Mouse (Mus musculus) hindbrain, postnatal 0 days (tissue): ENCODE data around the gene Prr23a2. TPM values are rescaled to one million over a fixed set of nuclear protein-coding genes. Genes with fewer than 3 reads are reported as not detected.

Experiments used
- ATAC-seq: fragments of 200-750 bp; cut with Nextera tagmentation; 2 replicates; pipeline ENCODE4 v1.8.0; 2017; ENCODE audit warnings: mild to moderate bottlenecking, moderate TSS enrichment, moderate library complexity
- DNase-seq: peaks from one replicate; pipeline ENCODE4 v3.0.0-alpha.2; 2015; ENCODE audit warnings: low spot score
- H3K27ac ChIP-seq: fragments of 300-500 bp; sonication (generic); 2 replicates; pipeline ENCODE4 v1.5.1; 2014; ENCODE audit warnings: mild to moderate bottlenecking
- H3K27me3 ChIP-seq: fragments of 300-500 bp; sonication (generic); 2 replicates; pipeline ENCODE4 v1.6.1; 2014; ENCODE audit warnings: low read length, mixed read lengths; ENCODE audit not compliant: insufficient read depth
- H3K36me3 ChIP-seq: fragments of 300-500 bp; sonication (generic); 2 replicates; pipeline ENCODE4 v1.6.1; 2014; ENCODE audit warnings: low read length, mixed read lengths; ENCODE audit not compliant: insufficient read depth
- H3K4me1 ChIP-seq: fragments of 300-500 bp; sonication (generic); 2 replicates; pipeline ENCODE4 v1.6.1; 2014; ENCODE audit warnings: antibody characterized with exemption, low read length, mixed read lengths; ENCODE audit not compliant: insufficient read depth
- H3K4me2 ChIP-seq: fragments of 300-500 bp; sonication (generic); 2 replicates; pipeline ENCODE4 v1.6.1; 2014; ENCODE audit warnings: low read depth, mild to moderate bottlenecking, low read length, moderate library complexity, mixed read lengths
- H3K4me3 ChIP-seq: fragments of 300-500 bp; sonication (generic); 2 replicates; pipeline ENCODE4 v1.5.1; 2014; ENCODE audit warnings: low read length
- H3K9ac ChIP-seq: fragments of 300-500 bp; sonication (generic); replicated peaks from 2 replicates; pipeline ENCODE4 v1.6.1; 2014; ENCODE audit warnings: mild to moderate bottlenecking, low read length, moderate library complexity, mixed read lengths
- H3K9me3 ChIP-seq: fragments of 300-500 bp; sonication (generic); 2 replicates; pipeline ENCODE4 v1.6.1; 2016; ENCODE audit warnings: low read length, mixed read lengths
- CTCF ChIP-seq: IDR thresholded peaks from 2 replicates; pipeline ENCODE4 v1.5.1; 2016; ENCODE audit warnings: antibody characterized with exemption, control low read depth, low read depth
- WGBS: fragments of 180-500 bp; shearing (Covaris S2); extraction: QIAGEN DNeasy Blood & Tissue Kit; methylation state at CpG from one replicate; pipeline ENCODE4 v1.1.7; 2014; 5-methylcytosine and 5-hydroxymethylcytosine counted together
- polyA plus RNA-seq: library from polyadenylated mRNA; unstranded; fragments of >200 nt; fragmentation: Nextera tagmentation; extraction: Ambion mirVana; gene quantifications from 2 replicates; pipeline ENCODE4 v1.2.1, GENCODE M21; 2015
- total RNA-seq: library from RNA; depleted of rRNA; stranded (reverse); fragments of >200 nt; gene quantifications from 2 replicates; pipeline ENCODE4 v1.2.3, GENCODE M21; 2014

The Prr23a2 gene
- total and polyA plus RNA-seq, 2 experiments from 2014 or later: not detected

DNA sequence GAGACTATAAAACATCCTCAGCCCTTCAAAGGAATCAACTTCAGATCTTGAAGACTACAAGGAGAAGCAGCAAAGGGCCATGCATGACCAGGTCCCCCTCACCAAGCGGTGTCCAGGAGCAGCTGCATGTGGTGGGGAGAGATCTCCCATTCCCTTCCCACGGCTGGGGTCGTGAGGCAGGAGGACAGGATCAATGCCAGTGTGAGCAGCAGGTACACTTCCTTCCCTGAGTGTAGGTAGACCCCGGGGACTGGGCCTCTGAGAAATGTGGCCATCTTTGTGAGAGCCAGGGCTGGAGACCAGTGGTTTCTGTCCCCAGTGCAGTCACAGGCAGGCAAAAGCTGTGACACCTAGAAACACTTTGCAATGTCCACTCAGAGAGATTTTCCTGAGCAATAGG, 35.8 kb upstream of the Prr23a2 start:
- 92% methylated on average over 4 of the region's 4 CpGs for WGBS
- Histone ChIP-seq H3K9me3 (peaks cover 5% of the 10 kb centered on the region; the same call in 1 of the 2 replicates), H3K4me1 (no peaks in the 10 kb centered on the region), H3K36me3 (no peaks in the 10 kb centered on the region), H3K27me3 (no peaks in the 10 kb centered on the region), H3K27ac (no peak overlapping the region), H3K4me3 (no peak overlapping the region), H3K4me2 (no peak overlapping the region), H3K9ac (no peak overlapping the region)
- TF ChIP-seq CTCF: no peak
- ATAC-seq: no peak
- no peak for DNase-seq

DNA sequence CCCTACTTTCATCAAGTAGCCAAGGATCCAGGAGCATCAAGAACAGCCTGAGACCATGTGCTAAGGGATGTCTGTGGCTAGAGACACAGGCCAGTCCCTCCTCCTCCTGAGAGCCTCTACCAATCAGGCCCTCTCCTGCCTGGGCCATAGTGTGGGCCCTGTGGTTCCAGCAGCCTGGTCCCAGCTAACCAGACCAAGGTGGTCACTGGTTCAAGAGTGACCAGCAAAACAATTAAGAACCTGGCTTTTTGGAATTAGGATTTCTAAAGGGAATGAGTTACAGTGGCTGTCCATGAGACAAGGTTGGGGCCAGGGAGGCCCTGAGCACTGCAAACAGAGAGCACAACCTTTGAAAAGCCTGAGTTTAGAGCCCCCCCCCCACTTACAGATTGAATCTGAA, 35.2 kb upstream of the Prr23a2 start:
- Histone ChIP-seq H3K4me2 (no peak overlapping the region), H3K4me1 (no peaks in the 10 kb centered on the region), H3K27me3 (no peaks in the 10 kb centered on the region), H3K9ac (no peak overlapping the region), H3K36me3 (no peaks in the 10 kb centered on the region), H3K4me3 (no peak overlapping the region), H3K9me3 (peaks cover 5% of the 10 kb centered on the region; the same call in 1 of the 2 replicates), H3K27ac (no peak overlapping the region)
- ATAC-seq (no peak), DNase-seq (no peak)
- TF ChIP-seq CTCF: no peak

DNA sequence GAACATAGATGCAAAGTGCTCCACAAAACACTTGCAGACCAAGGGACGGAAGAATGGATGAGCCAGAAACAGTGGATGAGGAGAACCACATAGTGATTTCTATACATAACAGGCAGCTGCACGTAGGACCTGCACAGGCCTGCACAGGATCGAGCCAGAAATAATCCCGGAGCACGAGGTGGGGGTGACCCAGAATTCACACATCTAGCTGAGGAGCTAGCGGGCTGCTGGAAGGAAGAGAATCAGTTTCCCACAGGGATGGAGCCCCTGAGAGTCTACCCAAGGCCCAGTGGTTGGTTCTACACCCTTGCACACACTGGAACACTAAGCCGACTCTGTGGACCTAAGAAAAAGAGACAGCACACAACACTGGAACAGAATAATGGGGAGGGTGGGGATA, 32.5 kb upstream of the Prr23a2 start:
- Histone ChIP-seq H3K27me3 (no peaks in the 10 kb centered on the region), H3K9me3 (peaks cover 5% of the 10 kb centered on the region; the same call in 1 of the 2 replicates), H3K4me2 (no peak overlapping the region), H3K4me1 (no peaks in the 10 kb centered on the region), H3K4me3 (no peak overlapping the region), H3K27ac (no peak overlapping the region), H3K36me3 (no peaks in the 10 kb centered on the region), H3K9ac (no peak overlapping the region)
- DNase-seq: no peak
- 89% methylated on average over 7 of the region's 7 CpGs for WGBS
- ATAC-seq: no peak
- no peak for TF ChIP-seq CTCF

DNA sequence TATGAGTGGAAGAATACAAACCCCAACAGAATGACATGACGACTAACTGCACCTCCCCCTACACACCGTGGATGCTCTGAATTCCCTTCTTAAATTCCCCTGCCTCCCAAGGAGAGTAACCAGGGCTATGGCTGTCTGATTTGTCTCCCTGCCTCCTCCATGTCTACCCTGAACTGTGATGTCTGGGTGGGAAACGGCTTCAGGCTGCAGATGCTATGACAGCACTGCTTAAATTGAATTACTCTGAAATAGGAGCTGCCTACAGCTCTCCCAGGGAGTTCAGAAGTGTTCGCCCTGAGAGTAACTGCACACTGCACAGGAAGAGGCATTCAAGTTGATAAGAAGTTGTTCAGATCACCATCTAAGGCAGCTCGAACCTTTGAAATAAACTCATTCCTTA, 26.8 kb upstream of the Prr23a2 start:
- Histone ChIP-seq H3K4me3 (no peak overlapping the region), H3K4me2 (no peak overlapping the region), H3K9me3 (0 out of 2 replicates have a peak, but pooled peaks cover 2% of the 10 kb centered on the region), H3K4me1 (no peaks in the 10 kb centered on the region), H3K36me3 (no peaks in the 10 kb centered on the region), H3K9ac (no peak overlapping the region), H3K27ac (no peak overlapping the region), H3K27me3 (no peaks in the 10 kb centered on the region)
- 62% methylated on average over 5 of the region's 5 CpGs for WGBS
- no peak for TF ChIP-seq CTCF
- DNase-seq: no peak
- no peak for ATAC-seq

DNA sequence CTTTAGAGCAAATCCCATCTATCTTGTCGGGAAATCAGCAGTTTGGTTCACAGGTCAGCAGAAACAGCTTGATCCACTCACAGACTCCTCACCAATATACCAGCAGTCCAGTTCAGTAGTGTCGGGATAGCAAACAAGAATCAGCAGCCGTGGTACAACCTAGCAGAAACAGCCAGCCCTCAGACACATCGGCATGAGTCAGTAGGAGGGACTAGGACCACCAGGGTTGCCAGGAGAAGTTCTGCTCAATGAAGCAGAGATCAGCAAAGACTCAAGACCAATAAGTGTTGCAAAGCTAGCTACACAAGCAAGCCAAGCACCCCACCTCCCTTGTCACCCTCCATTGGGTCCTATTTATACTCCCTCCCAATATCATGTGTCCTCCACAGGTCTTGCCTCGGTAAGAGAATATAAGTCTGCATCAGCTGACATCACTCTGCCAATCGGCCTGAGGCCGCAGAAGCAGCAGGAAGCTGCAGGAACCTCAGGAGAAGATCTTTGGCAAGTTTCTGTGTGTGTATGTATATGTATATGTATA, 18.7 kb upstream of the Prr23a2 start:
- Histone ChIP-seq H3K36me3 (no peaks in the 10 kb centered on the region), H3K9ac (no peak overlapping the region), H3K4me3 (no peak overlapping the region), H3K27me3 (no peaks in the 10 kb centered on the region), H3K9me3 (0 out of 2 replicates have a peak, but pooled peaks cover 3% of the 10 kb centered on the region), H3K4me1 (no peaks in the 10 kb centered on the region), H3K27ac (no peak overlapping the region), H3K4me2 (no peak overlapping the region)
- ATAC-seq: no peak
- no peak for TF ChIP-seq CTCF
- WGBS: 82% methylated on average over 7 of the region's 7 CpGs
- no peak for DNase-seq

DNA sequence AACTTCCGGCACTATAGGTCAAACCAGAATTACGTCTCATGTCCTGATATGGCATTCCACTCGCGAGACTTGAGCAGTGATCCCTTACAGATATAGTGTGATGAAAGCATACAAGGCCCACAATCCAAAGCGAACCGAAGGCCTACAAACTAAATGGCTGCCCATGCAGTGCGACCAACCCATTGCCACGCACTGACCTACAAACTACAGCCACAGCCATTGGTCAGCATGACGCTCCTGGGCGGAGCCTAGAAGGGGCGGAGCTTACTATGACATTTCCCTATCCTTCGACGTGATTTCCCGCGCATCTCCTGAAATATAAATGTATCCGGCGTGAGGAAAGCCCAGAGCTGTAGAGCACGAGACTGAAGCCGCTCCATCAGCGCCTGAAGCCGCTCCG, 14.2 kb upstream of the Prr23a2 start, which contains the start of gene Prr23a1:
TSS of gene Prr23a1 (plus strand) at position 387 of the 400 bp plus-strand sequence.
- Histone ChIP-seq H3K27me3 (no peaks in the 10 kb centered on the region), H3K9me3 (0 out of 2 replicates have a peak, but pooled peaks cover 3% of the 10 kb centered on the region), H3K4me3 (0 out of 2 replicates have a peak within 1 kb of the TSS, but pooled peaks have one; percentile 8), H3K4me1 (no peaks in the 10 kb centered on the region), H3K4me2 (no peak within 1 kb of the TSS), H3K36me3 (no peaks in the 10 kb centered on the region), H3K27ac (no peak within 1 kb of the TSS), H3K9ac (no peak within 1 kb of the TSS)
- DNase-seq (peak; percentile 4), ATAC-seq (0 out of 2 replicates have a peak, but pooled peaks have one; percentile 12)
- TF ChIP-seq CTCF: no peak
- WGBS: 59% methylated on average over 22 of the region's 22 CpGs

DNA sequence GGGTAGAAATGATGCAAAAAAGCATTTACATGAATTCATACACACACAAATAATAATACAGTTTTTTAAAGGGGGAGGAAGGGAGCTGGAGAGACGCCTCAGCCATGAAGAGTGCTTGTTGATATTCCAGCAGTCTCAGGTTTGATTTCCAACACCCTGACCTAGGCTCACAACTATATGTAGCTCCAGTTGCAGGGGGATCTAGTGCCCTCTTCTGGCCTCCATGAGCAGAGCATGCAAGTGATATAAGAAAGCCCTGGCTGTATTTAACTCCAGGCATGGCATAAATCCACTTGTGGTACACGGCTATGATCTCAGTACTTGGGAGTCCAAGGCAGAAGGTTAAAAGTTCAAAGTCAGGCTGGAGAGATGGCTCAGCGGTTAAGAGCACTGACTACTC, 7.2 kb downstream of the Prr23a2 start:
- no peaks in the 10 kb centered on the region for H3K36me3 ChIP-seq
- H3K4me2 ChIP-seq: no peak overlapping the region
- ATAC-seq (no peak), DNase-seq (no peak)
- H3K27ac ChIP-seq: no peak overlapping the region
- H3K27me3 ChIP-seq: no peaks in the 10 kb centered on the region
- H3K4me3 ChIP-seq: no peak overlapping the region
- H3K4me1 ChIP-seq: no peaks in the 10 kb centered on the region
- WGBS: 71% methylated on average over 3 of the region's 3 CpGs
- TF ChIP-seq CTCF: no peak; the same call in 1 of the 2 replicates
- no peak overlapping the region for H3K9ac ChIP-seq
- 0 out of 2 replicates have a peak, but pooled peaks cover 6% of the 10 kb centered on the region for H3K9me3 ChIP-seq
